Mouse (Mus musculus) mouse embryonic stem cell (cell line): ENCODE measurements at regions not wholly inside any gene's neighbourhood (a gene's known extent, or its start where the extent isn't known, plus 50 kb on each side); places are given as distances from the start of the nearest gene placed in this dataset.

Experiments
- in situ Hi-C, 2 experiments: fragments of 300-500 bp; cut with MboI; formaldehyde crosslinking; loops; 1 replicate in 1 of 2; 3 replicates in 1 of 2; pipeline ENCODE4 v1.14.3; 2019 to 2020; ENCODE audit warnings: low sequenced_read_pairs in 2 of 2, low pct_unique_long_range_greater_than_20kb in 1 of 2, mixed read lengths in 1 of 2; ENCODE audit not compliant: unreplicated experiment in 1 of 2

- in situ Hi-C loops = loop anchor here in 1 of 2 experiments (25.0 kb wide), 1 partner anchor 606 kb away; no protein-coding TSS in a partner anchor
Observed at GRCm38 (mm10) chr15:97517926-97518325, 187.7 kb downstream of the Rpap3 start.

- in situ Hi-C loops = loop anchor here in 1 of 2 experiments (25.0 kb wide), 1 partner anchor 605 kb away; no protein-coding TSS in a partner anchor
Observed at GRCm38 (mm10) chr15:97517188-97517587, 188.4 kb downstream of the Rpap3 start.

- in situ Hi-C loops = loop anchor here in 1 of 2 experiments (25.0 kb wide), 1 partner anchor 603 kb away; no protein-coding TSS in a partner anchor
Observed at GRCm38 (mm10) chr15:97515773-97516172, 189.9 kb downstream of the Rpap3 start.

GRCm38 (mm10) chr15:97507656-97508306, 197.8 kb downstream of the Rpap3 start:
- in situ Hi-C loops = loop anchor here in 1 of 2 experiments (25.0 kb wide), 1 partner anchor 595 kb away; no protein-coding TSS in a partner anchor

GRCm38 (mm10) chr15:97507176-97507575, 198.4 kb downstream of the Rpap3 start:
- in situ Hi-C loops = loop anchor here in 1 of 2 experiments (25.0 kb wide), 1 partner anchor 595 kb away; no protein-coding TSS in a partner anchor

- in situ Hi-C loops = loop anchor here in 1 of 2 experiments (25.0 kb wide), 1 partner anchor 593 kb away; no protein-coding TSS in a partner anchor
Observed at GRCm38 (mm10) chr15:97505715-97506114, 199.9 kb downstream of the Rpap3 start.

- in situ Hi-C loops = loop anchor here in 1 of 2 experiments (25.0 kb wide), 1 partner anchor 592 kb away; no protein-coding TSS in a partner anchor
Observed at GRCm38 (mm10) chr15:97504325-97504724, 201.3 kb downstream of the Rpap3 start.

- in situ Hi-C loops = loop anchor here in 1 of 2 experiments (25.0 kb wide), 1 partner anchor 590 kb away; no protein-coding TSS in a partner anchor
Observed at GRCm38 (mm10) chr15:97502056-97502455, 203.6 kb downstream of the Rpap3 start.

GRCm38 (mm10) chr15:97501420-97501819, 204.2 kb downstream of the Rpap3 start:
- in situ Hi-C loops = loop anchor here in 1 of 2 experiments (25.0 kb wide), 1 partner anchor 589 kb away; no protein-coding TSS in a partner anchor

GRCm38 (mm10) chr15:97499821-97500385, 205.7 kb downstream of the Rpap3 start:
- in situ Hi-C loops = loop anchor here in 1 of 2 experiments (25.0 kb wide), 1 partner anchor 588 kb away; no protein-coding TSS in a partner anchor

GRCm38 (mm10) chr15:97499240-97499639, 206.4 kb downstream of the Rpap3 start:
- in situ Hi-C loops = no loop called here

- in situ Hi-C loops = no loop called here
Observed at GRCm38 (mm10) chr15:97498375-97498774, 207.2 kb downstream of the Rpap3 start.

GRCm38 (mm10) chr15:97496026-97496425, 209.6 kb downstream of the Rpap3 start:
- in situ Hi-C loops = no loop called here

- in situ Hi-C loops = no loop called here
Observed at GRCm38 (mm10) chr15:97493340-97493739, 212.3 kb downstream of the Rpap3 start.

- in situ Hi-C loops = no loop called here
Observed at GRCm38 (mm10) chr15:97491796-97492195, 213.8 kb downstream of the Rpap3 start.

GRCm38 (mm10) chr15:97487425-97487824, 218.2 kb downstream of the Rpap3 start:
- in situ Hi-C loops = no loop called here

GRCm38 (mm10) chr15:97471986-97472779, 225.1 kb upstream of the Amigo2 start:
- in situ Hi-C loops = no loop called here

- in situ Hi-C loops = no loop called here
Observed at GRCm38 (mm10) chr15:97471476-97471875, 224.4 kb upstream of the Amigo2 start.
